Mouse (Mus musculus): ENCODE measurements around the gene Kcnj14.

GRCm38 (mm10) chr7:45797661-45798510 is 26.7 kb downstream of the Kcnj14 start:
- no peak for TF ChIP-seq MAX (IDR thresholded peaks at IDR 0.05)
- no peak for TF ChIP-seq CTCF (IDR thresholded peaks at IDR 0.05; ENCODE audit: control insufficient read depth, insufficient read depth, insufficient read length)
- TF ChIP-seq MYOD1 (IDR thresholded peaks at IDR 0.05; ENCODE audit: control insufficient read depth, insufficient read length, low read depth) = no peak
- no peak for TF ChIP-seq FOSL1 (IDR thresholded peaks at IDR 0.05; ENCODE audit: insufficient read depth, low read length, poor library complexity, severe bottlenecking)

Measured in C2C12 (cell line).